ENCODE assay signal across 8 mouse cellular contexts in the genomic region with DNA sequence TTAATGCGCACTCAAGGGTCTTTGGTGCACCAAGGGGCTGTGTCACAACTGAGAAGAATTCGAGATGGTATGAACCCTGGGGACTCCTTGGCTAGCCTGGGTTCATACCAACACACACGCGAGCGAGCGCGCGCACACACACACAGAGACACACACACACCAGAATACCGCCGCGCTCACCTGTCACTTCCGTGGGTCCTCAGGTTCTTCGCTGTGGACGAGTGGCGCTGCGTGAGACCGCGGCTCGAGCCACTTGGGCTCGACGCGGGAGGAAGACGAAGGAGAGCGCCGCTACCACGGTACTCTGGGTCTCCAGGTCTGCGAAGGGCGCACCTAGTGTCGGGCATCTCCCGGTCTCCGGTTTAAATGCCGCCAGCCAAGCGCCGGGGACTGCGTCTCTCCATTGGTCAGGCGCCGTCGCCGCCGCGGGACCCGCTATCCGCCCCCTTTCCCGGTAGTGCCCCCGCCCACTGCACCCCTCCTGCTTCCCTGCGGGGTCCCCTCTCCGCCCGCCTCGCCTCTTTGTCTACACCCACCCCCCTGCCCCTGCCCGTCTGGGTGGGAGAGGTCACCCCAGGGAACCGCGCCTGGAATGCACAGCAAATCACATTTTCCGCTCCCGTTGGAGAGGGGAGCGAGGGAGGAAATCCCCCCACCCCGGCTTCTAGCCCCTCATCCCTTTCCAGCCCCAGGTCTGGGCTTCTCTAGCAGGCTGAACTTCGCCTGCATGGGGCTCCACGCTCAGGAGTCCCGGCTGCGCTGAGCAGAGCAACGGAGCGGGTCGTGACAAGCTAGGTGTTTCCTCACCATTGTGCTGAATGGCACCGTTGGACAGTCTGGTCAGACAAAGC. TPM values are rescaled to one million over a fixed set of nuclear protein-coding genes. Genes with fewer than 3 reads are reported as not detected.
DNase-seq lines count a peak whose midpoint lies in the region; ATAC-seq and TF ChIP-seq lines count a peak whose summit lies in the region.

Grem1 (minus strand) TSS at position 336 of the 851 bp plus-strand sequence.

- H3K4me3 ChIP-seq in lung, postnatal 0 days (ENCODE audit: low read depth, low read length), result peak within 1 kb of the TSS; percentile 19; the same call in 1 of the 2 replicates
- H3K4me3 ChIP-seq in heart, postnatal 0 days (ENCODE audit: low read depth, low read length), result peak within 1 kb of the TSS; percentile 42

- no peak for TF ChIP-seq EP300 in lung, postnatal 0 days (IDR thresholded peaks at IDR 0.05)
- no peak for TF ChIP-seq EP300 in heart, postnatal 0 days (IDR thresholded peaks at IDR 0.05; ENCODE audit: low read depth)

- no peak within 1 kb of the TSS for H3K27ac ChIP-seq in lung, postnatal 0 days (ENCODE audit: low read length)
- no peak within 1 kb of the TSS for H3K27ac ChIP-seq in heart, postnatal 0 days (ENCODE audit: low read depth)

- TF ChIP-seq CTCF in lung, postnatal 0 days (IDR thresholded peaks at IDR 0.05), result no peak
- TF ChIP-seq CTCF in heart, postnatal 0 days (IDR thresholded peaks at IDR 0.05; ENCODE audit: low read depth), result no peak

- H3K27me3 ChIP-seq in lung, postnatal 0 days (replicated peaks; ENCODE audit: insufficient read depth, low read length), result peaks cover 27% of the 10 kb centered on the region
- H3K27me3 ChIP-seq in heart, postnatal 0 days (ENCODE audit: control insufficient read depth, insufficient read depth, low read length), result peaks cover 60% of the 10 kb centered on the region

- ATAC-seq in lung, postnatal 0 days, result no peak
- ATAC-seq in heart, postnatal 0 days (ENCODE audit: insufficient read depth, low read depth), result no peak
- ATAC-seq in megakaryocyte progenitor cell, adult 5-6 weeks (replicated peaks; ENCODE audit: poor library complexity), result peak; percentile 34; the same call in 1 of the 2 replicates
- ATAC-seq in erythroid progenitor cell, adult 5-6 weeks (replicated peaks; ENCODE audit: low FRiP score, poor library complexity, severe bottlenecking), result no peak

- H3K4me1 ChIP-seq in lung, postnatal 0 days (ENCODE audit: insufficient read depth, low read depth, low read length), result peaks cover 8% of the 10 kb centered on the region; the same call in 1 of the 2 replicates
- peaks cover 13% of the 10 kb centered on the region; the same call in 1 of the 2 replicates for H3K4me1 ChIP-seq in heart, postnatal 0 days (ENCODE audit: control insufficient read depth, insufficient read depth)

- peak within 1 kb of the TSS; percentile 48 for H3K4me2 ChIP-seq in lung, postnatal 0 days (replicated peaks; ENCODE audit: low read depth, low read length)
- H3K4me2 ChIP-seq in heart, postnatal 0 days (ENCODE audit: low read depth, low read length), result peak within 1 kb of the TSS; percentile 67

- H3K36me3 ChIP-seq in lung, postnatal 0 days (ENCODE audit: insufficient read depth, low read length), result no peaks in the 10 kb centered on the region
- no peaks in the 10 kb centered on the region for H3K36me3 ChIP-seq in heart, postnatal 0 days (replicated peaks; ENCODE audit: control insufficient read depth, insufficient read depth, low read length)

- WGBS in lung, postnatal 0 days, result under 1% methylated on average over 63 of the region's 64 CpGs
- under 1% methylated on average over 51 of the region's 64 CpGs for WGBS in heart, postnatal 0 days

- no peaks in the 10 kb centered on the region for H3K9me3 ChIP-seq in lung, postnatal 0 days (ENCODE audit: low read length)
- H3K9me3 ChIP-seq in heart, postnatal 0 days (replicated peaks; ENCODE audit: control insufficient read depth, low read length), result no peaks in the 10 kb centered on the region

- no peak within 1 kb of the TSS for H3K9ac ChIP-seq in lung, postnatal 0 days (replicated peaks; ENCODE audit: low read depth)
- H3K9ac ChIP-seq in heart, postnatal 0 days (replicated peaks; ENCODE audit: low read depth, low read length), result no peak within 1 kb of the TSS

- peak; percentile 8 for DNase-seq in adrenal gland, postnatal 10 days
- DNase-seq in adrenal gland, adult 18-20 months (ENCODE audit: low spot score in 2 of 2), result no peak
- DNase-seq in lung, postnatal 0 days (ENCODE audit: low spot score), result no peak
- DNase-seq in lung, postnatal 14 days, result no peak
- DNase-seq in heart, postnatal 0 days (ENCODE audit: low spot score), result no peak
- DNase-seq in B cell, adult 2 months, result no peak

RNA-seq across cellular contexts. Expression of gene Grem1, which starts in this region (rescaled TPM):
- 1 to 10 TPM; 1.3 to 1.9 TPM for total RNA-seq in adrenal gland, postnatal 10 days (2021)
- under 1 TPM; 0.46 to 0.67 TPM for total RNA-seq in adrenal gland, adult 18-20 months (2021)
- polyA plus RNA-seq in lung, postnatal 0 days (2015; fragmentation: Nextera tagmentation; extraction: Ambion mirVana), result 0.13 and 0.21 TPM in 2 replicates
- total RNA-seq in heart, postnatal 0 days (2014; rRNA removed; ENCODE audit: low replicate concordance), result 0.35 TPM in 1 of 2 replicates, not detected in the other
- not detected in 2 replicates for polyA plus RNA-seq in heart, postnatal 0 days (2015; fragmentation: Nextera tagmentation; extraction: Ambion mirVana)
- total RNA-seq in megakaryocyte progenitor cell, adult 5-6 weeks (2015), result not detected in 2 replicates
- not detected in 2 replicates for total RNA-seq in megakaryocyte progenitor cell, adult 5-6 weeks (2017)
- total RNA-seq in erythroid progenitor cell, adult 5-6 weeks (2015; ENCODE audit: low replicate concordance), result not detected in 2 replicates
- total RNA-seq in erythroid progenitor cell, adult 5-6 weeks (2017; ENCODE audit: low replicate concordance), result 0.13 and 0.30 TPM in 2 replicates

Comparison
In these comparisons a context has a peak if more than half of its experiments do, and no peak if none do; other contexts are left out.
1. Peak in ATAC-seq in megakaryocyte progenitor cell, adult 5-6 weeks; RNA of the gene not detected or under 1 TPM.